Mouse (Mus musculus) ES-E14 (cell line): ENCODE data around the gene Lpcat2. TPM values are rescaled to one million over a fixed set of nuclear protein-coding genes. Genes with fewer than 3 reads are reported as not detected.
A peak's percentile ranks its signal among the peaks of the same experiment; 100 is the strongest.

Source experiments
- DNase-seq: peaks from one replicate; pipeline ENCODE4 v3.0.0-alpha.2; 2013; ENCODE audit warnings: low read depth, low spot score
- H3K27ac ChIP-seq: 2 replicates; pipeline ENCODE4 v1.5.1; 2012; ENCODE audit warnings: low read depth, mild to moderate bottlenecking, low read length, moderate library complexity, mixed read lengths; ENCODE audit not compliant: poor library complexity, insufficient read depth, severe bottlenecking
- H3K36me3 ChIP-seq: 2 replicates; pipeline ENCODE4 v1.6.1; 2012; ENCODE audit warnings: mild to moderate bottlenecking, low read length, moderate library complexity, mixed read lengths; ENCODE audit not compliant: control insufficient read depth, poor library complexity, insufficient read depth, severe bottlenecking
- H3K4me1 ChIP-seq, 2 experiments: fragments of 150-350 bp in 1 of 2; sonication (generic) in 1 of 2; 2 replicates each; pipeline ENCODE4 v1.6.1; 2012; ENCODE audit warnings: low read length in 2 of 2, mild to moderate bottlenecking in 1 of 2, mixed read lengths in 1 of 2; ENCODE audit not compliant: control insufficient read depth in 2 of 2, insufficient read depth in 2 of 2, poor library complexity in 1 of 2
- H3K4me3 ChIP-seq, 2 experiments: fragments of 150-350 bp in 1 of 2; sonication (generic) in 1 of 2; 2 replicates each; pipeline ENCODE4 v1.5.1; 2012; ENCODE audit warnings: low read length in 2 of 2, low read depth in 1 of 2, mild to moderate bottlenecking in 1 of 2, mixed read lengths in 1 of 2; ENCODE audit not compliant: insufficient read depth in 1 of 2, poor library complexity in 1 of 2, severe bottlenecking in 1 of 2
- H3K9ac ChIP-seq: 2 replicates; pipeline ENCODE4 v1.6.1; 2012; ENCODE audit warnings: low read depth, mild to moderate bottlenecking, low read length, mixed read lengths; ENCODE audit not compliant: poor library complexity, insufficient read depth, severe bottlenecking
- H3K9me3 ChIP-seq: fragments of 150-350 bp; sonication (generic); 2 replicates; pipeline ENCODE4 v1.6.1; 2012; ENCODE audit warnings: low read depth, mild to moderate bottlenecking, low read length; ENCODE audit not compliant: control insufficient read depth, insufficient read depth
- CHD2 ChIP-seq: IDR thresholded peaks from 2 replicates; pipeline ENCODE4 v1.6.1; 2014; ENCODE audit warnings: mild to moderate bottlenecking, low read depth, low read length, inconsistent platforms
- HCFC1 ChIP-seq: IDR thresholded peaks from 2 replicates; pipeline ENCODE4 v1.6.1; 2012; ENCODE audit warnings: low read length, inconsistent platforms, borderline replicate concordance; ENCODE audit not compliant: insufficient read depth
- MAFK ChIP-seq: IDR thresholded peaks from 2 replicates; pipeline ENCODE4 v1.6.1; 2014; ENCODE audit warnings: mild to moderate bottlenecking, low read depth, low read length, inconsistent platforms; ENCODE audit not compliant: insufficient read depth
- ZC3H11A ChIP-seq: IDR thresholded peaks from 2 replicates; pipeline ENCODE4 v1.6.1; 2012; ENCODE audit warnings: low read depth, mild to moderate bottlenecking, inconsistent platforms, low read length, borderline replicate concordance
- ZNF384 ChIP-seq: IDR thresholded peaks from 2 replicates; pipeline ENCODE4 v1.6.1; 2012; ENCODE audit warnings: low read depth, low read length, inconsistent platforms
- in situ Hi-C, 2 experiments: fragments of 600-800 bp; cut with MboI; formaldehyde crosslinking; loops; one replicate each; pipeline ENCODE4 v1.15.1; 2025; ENCODE audit warnings: low sequenced_read_pairs in 2 of 2, inconsistent platforms in 1 of 2; ENCODE audit not compliant: unreplicated experiment in 2 of 2
- total RNA-seq: library from RNA; depleted of rRNA; stranded (reverse); fragments of 300-350 nt; gene quantifications from 2 replicates; pipeline ENCODE4 v1.2.3, GENCODE M21; 2012

Gene Lpcat2
- total RNA-seq, 1 experiment = 1.8 TPM

DNA sequence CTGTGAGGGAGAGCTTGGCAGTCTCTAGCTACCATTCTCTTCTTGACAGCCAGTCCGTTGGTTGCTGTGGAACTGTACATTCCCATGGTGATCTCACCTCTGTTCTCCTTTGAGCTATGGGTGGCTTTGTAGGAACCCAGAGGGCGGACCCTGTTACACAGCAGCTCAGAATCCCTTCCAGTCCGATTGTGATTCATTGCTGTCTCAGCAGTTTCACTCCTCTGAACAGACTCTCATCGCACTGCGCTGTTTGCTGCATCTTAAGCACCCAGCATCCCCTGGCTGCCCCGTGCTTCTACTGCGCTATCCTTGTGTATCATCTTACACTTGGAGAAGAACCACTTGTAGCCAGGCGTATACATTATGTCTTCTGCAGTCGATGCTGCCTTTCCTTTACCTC is 44.5 kb downstream of the Lpcat2 start:
- H3K9ac ChIP-seq = no peak overlapping the region
- no peak overlapping the region for H3K27ac ChIP-seq
- H3K36me3 ChIP-seq = no peaks in the 10 kb centered on the region
- TF ChIP-seq MAFK = peak; percentile 78; the same call in 1 of the 2 replicates
- no peak for TF ChIP-seq ZNF384
- H3K4me3 ChIP-seq = no peak overlapping the region
- no peaks in the 10 kb centered on the region for H3K9me3 ChIP-seq
- DNase-seq = no peak
- in situ Hi-C loops = no loop called here
- no peaks in the 10 kb centered on the region for H3K4me1 ChIP-seq

GRCm38 (mm10) chr8:92901107-92901506 is 46.0 kb downstream of the Lpcat2 start, which contains the start of gene Capns2:
Gene Capns2, plus strand, starts transcription at chr8:92901407.
- Histone ChIP-seq H3K9me3 (no peaks in the 10 kb centered on the region), H3K27ac (no peak within 1 kb of the TSS), H3K9ac (no peak within 1 kb of the TSS), H3K4me1 (no peaks in the 10 kb centered on the region), H3K4me3 (no peak within 1 kb of the TSS), H3K36me3 (no peaks in the 10 kb centered on the region)
- no peak for DNase-seq
- in situ Hi-C loops = no loop called here
- no peak for TF ChIP-seq CHD2
- TF ChIP-seq ZNF384 = no peak
- TF ChIP-seq ZC3H11A = no peak
- TF ChIP-seq MAFK = no peak
- TF ChIP-seq HCFC1 = no peak

GRCm38 (mm10) chr8:92902981-92903380 is 47.8 kb downstream of the Lpcat2 start:
- Histone ChIP-seq H3K4me3 (no peak overlapping the region), H3K9me3 (no peaks in the 10 kb centered on the region), H3K36me3 (no peaks in the 10 kb centered on the region), H3K9ac (no peak overlapping the region), H3K27ac (no peak overlapping the region), H3K4me1 (no peaks in the 10 kb centered on the region)
- in situ Hi-C loops = no loop called here
- TF ChIP-seq MAFK (no peak), ZNF384 (no peak), ZC3H11A (no peak), CHD2 (no peak), HCFC1 (no peak)
- DNase-seq = no peak

DNA sequence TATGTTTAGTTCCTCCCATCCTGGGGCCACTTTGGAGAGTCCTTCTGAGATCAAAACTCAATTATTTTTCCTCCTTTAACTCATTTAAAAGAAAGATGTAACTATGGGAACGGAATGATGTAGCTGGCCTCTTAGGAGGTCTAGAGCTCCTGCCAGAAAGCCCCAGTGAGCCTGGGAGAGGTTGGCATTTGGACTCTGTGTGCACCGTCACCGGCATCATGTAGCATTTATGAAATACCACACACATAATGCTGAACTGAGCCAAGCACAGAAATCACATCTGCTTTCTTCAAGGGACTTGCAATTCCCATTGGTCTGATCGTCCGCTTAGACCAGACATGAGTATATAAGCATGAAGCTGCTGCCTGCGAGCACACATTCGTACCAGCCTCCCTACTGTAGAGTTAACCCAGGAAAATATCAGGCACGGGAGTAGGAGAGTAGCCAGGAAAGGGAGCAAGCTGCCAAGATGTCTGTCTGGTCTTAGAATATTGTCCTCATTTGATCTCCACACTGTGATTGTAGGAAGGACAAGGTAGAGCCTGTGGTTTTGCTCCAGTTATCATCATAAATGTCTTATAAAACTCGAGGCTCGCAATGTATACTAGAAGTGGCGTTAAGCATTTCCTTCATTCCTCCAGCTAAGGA is 48.5 kb downstream of the Lpcat2 start:
- no peak overlapping the region for H3K4me3 ChIP-seq
- no peaks in the 10 kb centered on the region for H3K9me3 ChIP-seq
- H3K4me1 ChIP-seq = no peaks in the 10 kb centered on the region
- TF ChIP-seq MAFK (no peak), ZNF384 (no peak), HCFC1 (no peak), ZC3H11A (no peak), CHD2 (no peak)
- DNase-seq = no peak
- in situ Hi-C loops = no loop called here
- no peaks in the 10 kb centered on the region for H3K36me3 ChIP-seq
- no peak overlapping the region for H3K9ac ChIP-seq
- no peak overlapping the region for H3K27ac ChIP-seq

- no peaks in the 10 kb centered on the region for H3K4me1 ChIP-seq
- no peak for DNase-seq
- H3K4me3 ChIP-seq = no peak overlapping the region
- TF ChIP-seq ZC3H11A = no peak
- TF ChIP-seq MAFK = no peak
- no peak for TF ChIP-seq ZNF384
- TF ChIP-seq CHD2 = no peak
- TF ChIP-seq HCFC1 = no peak
- H3K9me3 ChIP-seq = no peaks in the 10 kb centered on the region
- in situ Hi-C loops = no loop called here
- H3K9ac ChIP-seq = no peak overlapping the region
- H3K27ac ChIP-seq = no peak overlapping the region
- H3K36me3 ChIP-seq = no peaks in the 10 kb centered on the region
These were observed 51.4 kb downstream of the Lpcat2 start for GRCm38 (mm10) chr8:92906553-92906952.
